Mouse (Mus musculus) lung, embryonic 16.5 days (tissue): ENCODE measurements around the gene Asb7. TPM values are rescaled to one million over a fixed set of nuclear protein-coding genes. Genes with fewer than 3 reads are reported as not detected.

Experiments
- ATAC-seq: fragments of 200-750 bp; cut with Nextera tagmentation; 2 replicates; pipeline ENCODE4 v1.8.0; 2017; ENCODE audit warnings: low read depth, mild to moderate bottlenecking, moderate library complexity
- H3K27ac ChIP-seq: fragments of 300-500 bp; sonication (generic); 2 replicates; pipeline ENCODE4 v1.5.1; 2014; ENCODE audit warnings: mild to moderate bottlenecking, control low read depth, low read length
- H3K27me3 ChIP-seq: fragments of 300-500 bp; sonication (generic); 2 replicates; pipeline ENCODE4 v1.6.1; 2014; ENCODE audit warnings: low read depth, low read length, mixed read lengths; ENCODE audit not compliant: control insufficient read depth, insufficient read depth
- H3K36me3 ChIP-seq: fragments of 300-500 bp; sonication (generic); 2 replicates; pipeline ENCODE4 v1.6.1; 2014; ENCODE audit warnings: low read length; ENCODE audit not compliant: control insufficient read depth, insufficient read depth
- H3K4me1 ChIP-seq: fragments of 300-500 bp; sonication (generic); replicated peaks from 2 replicates; pipeline ENCODE4 v1.6.1; 2014; ENCODE audit warnings: low read length, mixed read lengths; ENCODE audit not compliant: control insufficient read depth, insufficient read depth
- H3K4me2 ChIP-seq: fragments of 300-500 bp; sonication (generic); 2 replicates; pipeline ENCODE4 v1.6.1; 2014; ENCODE audit warnings: low read depth, low read length, control low read depth
- H3K4me3 ChIP-seq: fragments of 300-500 bp; sonication (generic); 2 replicates; pipeline ENCODE4 v1.5.1; 2014; ENCODE audit warnings: mild to moderate bottlenecking, low read length, control low read depth
- H3K9ac ChIP-seq: fragments of 300-500 bp; sonication (generic); 2 replicates; pipeline ENCODE4 v1.6.1; 2014; ENCODE audit warnings: low read length, control low read depth
- H3K9me3 ChIP-seq: fragments of 300-500 bp; sonication (generic); 2 replicates; pipeline ENCODE4 v1.6.1; 2016; ENCODE audit warnings: low read length; ENCODE audit not compliant: control insufficient read depth
- WGBS: fragments of 180-500 bp; shearing (Covaris S2); extraction: QIAGEN DNeasy Blood & Tissue Kit; methylation state at CpG from one replicate; pipeline ENCODE4 v1.1.7; 2014; 5-methylcytosine and 5-hydroxymethylcytosine counted together
- polyA plus RNA-seq: library from polyadenylated mRNA; unstranded; fragments of >200 nt; fragmentation: Nextera tagmentation; extraction: Ambion mirVana; gene quantifications from 2 replicates; pipeline ENCODE4 v1.2.1, GENCODE M21; 2015

Gene Asb7
- 14.7 and 15.8 TPM in 2 replicates for polyA plus RNA-seq

GRCm38 (mm10) chr7:66689294-66689619 lies at the start of gene Asb7:
TSS of gene Asb7 (minus strand) at chr7:66689596.
- peak within 1 kb of the TSS; percentile 80 for H3K9ac ChIP-seq
- ATAC-seq: no peak
- no peaks in the 10 kb centered on the region for H3K27me3 ChIP-seq
- H3K9me3 ChIP-seq: no peaks in the 10 kb centered on the region
- peak within 1 kb of the TSS; percentile 69 for H3K4me3 ChIP-seq
- peaks cover 14% of the 10 kb centered on the region for H3K4me1 ChIP-seq
- peak within 1 kb of the TSS; percentile 73 for H3K27ac ChIP-seq
- H3K4me2 ChIP-seq: peak within 1 kb of the TSS; percentile 95
- H3K36me3 ChIP-seq: no peaks in the 10 kb centered on the region
- WGBS: 0% methylated on average over 18 of the region's 18 CpGs

GRCm38 (mm10) chr7:66737418-66737817 lies 48.0 kb upstream of the Asb7 start:
- H3K9me3 ChIP-seq: no peaks in the 10 kb centered on the region
- no peak overlapping the region for H3K9ac ChIP-seq
- ATAC-seq: no peak
- H3K36me3 ChIP-seq: no peaks in the 10 kb centered on the region
- H3K27me3 ChIP-seq: no peaks in the 10 kb centered on the region
- no peak overlapping the region for H3K4me2 ChIP-seq
- H3K4me3 ChIP-seq: no peak overlapping the region
- no peak overlapping the region for H3K27ac ChIP-seq
- peaks cover 2% of the 10 kb centered on the region for H3K4me1 ChIP-seq
- 70% methylated on average over 4 of the region's 4 CpGs for WGBS

GRCm38 (mm10) chr7:66734993-66735392 lies 45.6 kb upstream of the Asb7 start:
- no peak for ATAC-seq
- H3K4me1 ChIP-seq: no peaks in the 10 kb centered on the region
- WGBS: 72% methylated on average over 6 of the region's 6 CpGs
- no peaks in the 10 kb centered on the region for H3K9me3 ChIP-seq
- no peaks in the 10 kb centered on the region for H3K27me3 ChIP-seq
- H3K27ac ChIP-seq: no peak overlapping the region
- H3K9ac ChIP-seq: no peak overlapping the region
- H3K4me3 ChIP-seq: no peak overlapping the region
- no peaks in the 10 kb centered on the region for H3K36me3 ChIP-seq
- no peak overlapping the region for H3K4me2 ChIP-seq

GRCm38 (mm10) chr7:66734466-66734865 lies 45.1 kb upstream of the Asb7 start:
- no peak overlapping the region for H3K4me3 ChIP-seq
- H3K4me1 ChIP-seq: no peaks in the 10 kb centered on the region
- H3K4me2 ChIP-seq: no peak overlapping the region
- no peak overlapping the region for H3K27ac ChIP-seq
- H3K9ac ChIP-seq: no peak overlapping the region
- no peaks in the 10 kb centered on the region for H3K9me3 ChIP-seq
- WGBS: 91% methylated on average over 4 of the region's 4 CpGs
- H3K27me3 ChIP-seq: no peaks in the 10 kb centered on the region
- H3K36me3 ChIP-seq: no peaks in the 10 kb centered on the region
- ATAC-seq: no peak

- Histone ChIP-seq H3K9me3 (no peaks in the 10 kb centered on the region), H3K4me3 (no peak overlapping the region), H3K27me3 (no peaks in the 10 kb centered on the region), H3K27ac (no peak overlapping the region), H3K4me1 (no peaks in the 10 kb centered on the region), H3K9ac (no peak overlapping the region), H3K36me3 (no peaks in the 10 kb centered on the region), H3K4me2 (no peak overlapping the region)
- WGBS: 89% methylated on average over 11 of the region's 11 CpGs
- no peak for ATAC-seq
Measured at GRCm38 (mm10) chr7:66733882-66734281, 44.5 kb upstream of the Asb7 start.

GRCm38 (mm10) chr7:66733431-66733830 lies 44.0 kb upstream of the Asb7 start:
- Histone ChIP-seq H3K4me3 (no peak overlapping the region), H3K4me2 (no peak overlapping the region), H3K9me3 (no peaks in the 10 kb centered on the region), H3K27ac (no peak overlapping the region), H3K27me3 (no peaks in the 10 kb centered on the region), H3K9ac (no peak overlapping the region), H3K4me1 (no peaks in the 10 kb centered on the region), H3K36me3 (no peaks in the 10 kb centered on the region)
- WGBS: 92% methylated on average over 17 of the region's 17 CpGs
- no peak for ATAC-seq

GRCm38 (mm10) chr7:66729232-66729631 lies 39.8 kb upstream of the Asb7 start:
- Histone ChIP-seq H3K4me3 (no peak overlapping the region), H3K9me3 (no peaks in the 10 kb centered on the region), H3K9ac (no peak overlapping the region), H3K27me3 (no peaks in the 10 kb centered on the region), H3K27ac (no peak overlapping the region), H3K4me2 (no peak overlapping the region), H3K4me1 (no peaks in the 10 kb centered on the region), H3K36me3 (no peaks in the 10 kb centered on the region)
- no peak for ATAC-seq
- WGBS: 86% methylated on average over 2 of the region's 2 CpGs

GRCm38 (mm10) chr7:66728072-66728471 lies 38.7 kb upstream of the Asb7 start:
- Histone ChIP-seq H3K27ac (no peak overlapping the region), H3K9ac (no peak overlapping the region), H3K36me3 (no peaks in the 10 kb centered on the region), H3K4me1 (no peaks in the 10 kb centered on the region), H3K4me2 (no peak overlapping the region), H3K27me3 (no peaks in the 10 kb centered on the region), H3K9me3 (no peaks in the 10 kb centered on the region), H3K4me3 (no peak overlapping the region)
- no peak for ATAC-seq
- 89% methylated on average over 6 of the region's 6 CpGs for WGBS

- no peaks in the 10 kb centered on the region for H3K36me3 ChIP-seq
- no peaks in the 10 kb centered on the region for H3K9me3 ChIP-seq
- 83% methylated on average over 6 of the region's 6 CpGs for WGBS
- H3K4me3 ChIP-seq: no peak overlapping the region
- H3K27ac ChIP-seq: no peak overlapping the region
- H3K9ac ChIP-seq: no peak overlapping the region
- H3K4me1 ChIP-seq: no peaks in the 10 kb centered on the region
- no peaks in the 10 kb centered on the region for H3K27me3 ChIP-seq
- ATAC-seq: no peak
- H3K4me2 ChIP-seq: no peak overlapping the region
Measured at GRCm38 (mm10) chr7:66724954-66725353, 35.6 kb upstream of the Asb7 start.

GRCm38 (mm10) chr7:66724514-66724913 lies 35.1 kb upstream of the Asb7 start:
- 88% methylated on average over 4 of the region's 4 CpGs for WGBS
- Histone ChIP-seq H3K27ac (no peak overlapping the region), H3K4me2 (no peak overlapping the region), H3K4me1 (no peaks in the 10 kb centered on the region), H3K9me3 (no peaks in the 10 kb centered on the region), H3K27me3 (no peaks in the 10 kb centered on the region), H3K9ac (no peak overlapping the region), H3K36me3 (no peaks in the 10 kb centered on the region), H3K4me3 (no peak overlapping the region)
- no peak for ATAC-seq
